Mouse (Mus musculus) cerebellum, adult 2 months (tissue): ENCODE measurements around the gene Kcnd3.

Experiments
- CTCF ChIP-seq: fragments of 200-500 bp; IDR thresholded peaks from 2 replicates; pipeline ENCODE4 v1.5.1; 2011; ENCODE audit warnings: low read depth, mild to moderate bottlenecking, control low read depth, low read length, moderate library complexity, borderline replicate concordance; ENCODE audit not compliant: insufficient read depth
- POLR2A ChIP-seq: fragments of 200-500 bp; IDR thresholded peaks from 2 replicates; pipeline ENCODE4 v1.6.1; 2011; ENCODE audit warnings: low read length, control low read depth, borderline replicate concordance; ENCODE audit not compliant: insufficient read depth

DNA sequence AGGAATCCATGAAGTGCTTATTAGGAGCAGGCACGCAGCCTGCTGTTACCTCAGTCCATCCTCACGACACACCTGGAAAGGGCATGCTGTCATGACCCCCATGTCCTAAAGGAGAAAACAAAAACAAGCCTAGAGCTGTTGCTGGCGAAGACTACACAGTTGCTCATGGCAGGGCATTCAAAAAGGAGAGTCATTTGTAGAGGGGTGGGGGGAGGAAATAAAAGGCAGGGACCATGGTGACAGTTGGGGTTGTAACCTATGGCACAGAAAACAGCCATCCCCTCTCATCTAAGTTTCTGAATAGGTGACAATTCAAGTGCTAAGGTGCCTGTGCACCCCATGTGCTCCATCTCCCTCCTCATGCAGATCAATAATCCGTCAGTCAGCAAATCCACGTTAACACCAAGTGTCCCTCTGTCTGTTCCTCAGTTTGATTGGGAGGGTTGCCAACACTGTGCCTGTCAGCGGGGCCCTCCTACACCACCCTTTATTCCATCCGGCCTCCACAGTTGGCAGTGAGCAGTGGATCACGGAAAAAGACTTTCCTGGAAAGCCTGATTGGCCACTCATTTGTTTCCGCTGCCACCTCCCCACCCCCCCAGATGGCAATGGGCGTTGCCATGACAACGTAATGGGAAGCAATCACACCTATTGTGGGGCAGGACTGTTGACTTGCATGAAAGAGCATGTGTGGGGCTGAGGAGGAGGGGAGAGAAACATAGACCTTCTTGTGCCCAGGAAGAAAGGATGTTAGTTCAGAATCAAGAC is 78.4 kb downstream of the Kcnd3 start:
- TF ChIP-seq POLR2A, result no peak
- TF ChIP-seq CTCF, result no peak
